ENCODE assay signal across 8 mouse cellular contexts in the genomic region with DNA sequence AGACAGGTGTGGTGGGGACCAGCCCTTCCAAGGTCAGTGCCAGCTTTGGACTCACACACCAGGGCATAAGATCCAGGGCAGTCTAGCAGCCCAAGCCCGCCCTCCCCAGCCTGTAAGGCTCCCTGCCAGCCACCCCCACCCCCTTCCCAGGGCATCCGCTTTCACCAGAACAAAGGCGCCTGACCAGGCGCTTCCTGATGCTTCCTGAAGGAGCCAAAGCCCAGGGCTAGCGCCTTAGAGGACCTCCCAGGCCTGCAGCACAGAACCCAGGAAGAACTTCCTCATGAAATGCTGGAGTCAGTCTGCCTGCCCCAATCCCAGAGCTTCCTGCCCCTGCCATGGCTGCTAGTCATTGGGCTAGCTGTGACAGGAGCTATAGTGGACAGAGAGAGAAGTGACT. TPM values are rescaled to one million over a fixed set of nuclear protein-coding genes. Genes with fewer than 3 reads are reported as not detected.
A peak's percentile ranks its signal among the peaks of the same experiment; 100 is the strongest.
DNase-seq lines count a peak whose midpoint lies in the region; TF ChIP-seq lines count a peak whose summit lies in the region.

No protein-coding gene starts in this region.

- no peak for DNase-seq in layer of hippocampus, adult 2 months (ENCODE audit: low spot score in 2 of 2)
- no peak for DNase-seq in layer of hippocampus, postnatal 25 days (ENCODE audit: extremely low spot score in 1 of 2, low spot score in 1 of 2)
- DNase-seq in heart, adult 18-20 months: peak; percentile 57 to 72
- DNase-seq in kidney, adult 9 months: peak; percentile 76
- DNase-seq in lung, postnatal 36 days: peak; percentile 77
- no peak for DNase-seq in layer of hippocampus, postnatal 10 days (ENCODE audit: low spot score in 2 of 2)
- DNase-seq in gastrocnemius, postnatal 36 days: no peak
- DNase-seq in urinary bladder, postnatal 10 days (ENCODE audit: low spot score): no peak

- H3K27ac ChIP-seq in layer of hippocampus, adult 2 months: peak overlapping the region; percentile 75

- no peak for TF ChIP-seq CTCF in layer of hippocampus, adult 2 months (conservative IDR thresholded peaks at IDR 0.05)

- intact Hi-C loops in gastrocnemius, postnatal 36 days (cut with DNase I): no loop called here

- no peak overlapping the region for H3K4me3 ChIP-seq in layer of hippocampus, adult 2 months

RNA-seq across cellular contexts. Expression of a gene that starts 7.0 kb away (rescaled TPM):
- total RNA-seq in layer of hippocampus, adult 2 months (2021): 1 to 10 TPM; 6.9 to 8.9 TPM
- total RNA-seq in layer of hippocampus, postnatal 25 days (2021): 10 to 100 TPM in 1 of 2 experiments, 1 to 10 TPM in 1; 5.7 to 10.2 TPM
- 10 to 100 TPM; 72.2 to 78.5 TPM for total RNA-seq in heart, adult 18-20 months (2021)
- total RNA-seq in layer of hippocampus, postnatal 10 days (2021): 1 to 10 TPM; 8.1 to 9.6 TPM
- total RNA-seq in gastrocnemius, postnatal 36 days (2021): 10 to 100 TPM in 1 of 2 experiments, 1 to 10 TPM in 1; 8.7 to 11.2 TPM

RNA-seq across cellular contexts. Expression of a gene that starts 38.5 kb away (rescaled TPM):
- total RNA-seq in layer of hippocampus, adult 2 months (2021): 100 to 1,000 TPM; 713 to 738 TPM
- total RNA-seq in layer of hippocampus, postnatal 25 days (2021): 100 to 1,000 TPM; 617 to 738 TPM
- 100 to 1,000 TPM; 561 to 600 TPM for total RNA-seq in heart, adult 18-20 months (2021)
- 100 to 1,000 TPM; 654 to 715 TPM for total RNA-seq in layer of hippocampus, postnatal 10 days (2021)
- total RNA-seq in gastrocnemius, postnatal 36 days (2021): 100 to 1,000 TPM; 310 to 370 TPM

RNA-seq across cellular contexts. Expression of a gene that starts 47.4 kb away (rescaled TPM):
- total RNA-seq in layer of hippocampus, adult 2 months (2021): 100 to 1,000 TPM; 105 to 108 TPM
- total RNA-seq in layer of hippocampus, postnatal 25 days (2021): 100 to 1,000 TPM; 104 to 108 TPM
- 10 to 100 TPM; 84.0 to 86.8 TPM for total RNA-seq in heart, adult 18-20 months (2021)
- 100 to 1,000 TPM; 107 to 117 TPM for total RNA-seq in layer of hippocampus, postnatal 10 days (2021)
- 100 to 1,000 TPM in 1 of 2 experiments, 10 to 100 TPM in 1; 95.4 to 103 TPM for total RNA-seq in gastrocnemius, postnatal 36 days (2021)

RNA-seq across cellular contexts. Expression of a gene that starts 54.6 kb away (rescaled TPM):
- total RNA-seq in layer of hippocampus, adult 2 months (2021): 10 to 100 TPM; 31.6 to 37.5 TPM
- 10 to 100 TPM; 32.3 to 38.2 TPM for total RNA-seq in layer of hippocampus, postnatal 25 days (2021)
- 10 to 100 TPM; 10.9 TPM for total RNA-seq in heart, adult 18-20 months (2021)
- 10 to 100 TPM; 38.6 to 40.1 TPM for total RNA-seq in layer of hippocampus, postnatal 10 days (2021)
- 10 to 100 TPM in 1 of 2 experiments, 1 to 10 TPM in 1; 9.7 to 11.5 TPM for total RNA-seq in gastrocnemius, postnatal 36 days (2021)

Comparison
In these comparisons a context has a peak if more than half of its experiments do, and no peak if none do; other contexts are left out.
1. DNase-seq: peak in heart, adult 18-20 months (2 of 2), kidney, adult 9 months (single experiment) and lung, postnatal 36 days (single experiment); none in layer of hippocampus, adult 2 months (0 of 2), layer of hippocampus, postnatal 25 days (0 of 2), layer of hippocampus, postnatal 10 days (0 of 2), gastrocnemius, postnatal 36 days (0 of 2) and urinary bladder, postnatal 10 days (single experiment).
2. RNA of a gene that starts 7.0 kb away (total RNA-seq): 72.2 to 78.5 TPM in heart, adult 18-20 months; 8.7 to 11.2 TPM in gastrocnemius, postnatal 36 days, 5.7 to 10.2 TPM in layer of hippocampus, postnatal 25 days, 8.1 to 9.6 TPM in layer of hippocampus, postnatal 10 days and 6.9 to 8.9 TPM in layer of hippocampus, adult 2 months; every median in the first group is over 4 times any median in the second.